Mouse (Mus musculus): ENCODE measurements around the gene Fam151b. TPM values are rescaled to one million over a fixed set of nuclear protein-coding genes. Genes with fewer than 3 reads are reported as not detected.

The Fam151b gene
- not detected in 2 replicates for polyA plus RNA-seq (2016; fragmentation: Nextera tagmentation; extraction: Ambion mirVana)

GRCm38 (mm10) chr13:92483852-92484463 is at the start of gene Fam151b:
Gene Fam151b, minus strand, starts transcription at chr13:92484015.
- H3K27ac ChIP-seq (ENCODE audit: poor library complexity, severe bottlenecking) = peak within 1 kb of the TSS; percentile 63
- peak; percentile 99 for ATAC-seq (ENCODE audit: insufficient number of reproducible peaks, low FRiP score)
- H3K4me3 ChIP-seq = peak within 1 kb of the TSS; percentile 54
- peaks cover 9% of the 10 kb centered on the region; the same call in 1 of the 2 replicates for H3K36me3 ChIP-seq
- H3K27me3 ChIP-seq (replicated peaks) = no peaks in the 10 kb centered on the region
- H3K9ac ChIP-seq = peak within 1 kb of the TSS; percentile 65
- WGBS = 7% methylated on average over 19 of the region's 19 CpGs
- no peaks in the 10 kb centered on the region for H3K4me1 ChIP-seq (replicated peaks)
- H3K9me3 ChIP-seq (replicated peaks) = no peaks in the 10 kb centered on the region
- peak within 1 kb of the TSS; percentile 90 for H3K4me2 ChIP-seq

- Histone ChIP-seq H3K27ac (ENCODE audit: poor library complexity, severe bottlenecking) (no peak overlapping the region), H3K4me2 (no peak overlapping the region), H3K4me3 (no peak overlapping the region), H3K36me3 (0 out of 2 replicates have a peak, but pooled peaks cover under 1% of the 10 kb centered on the region), H3K27me3 (replicated peaks) (no peaks in the 10 kb centered on the region), H3K4me1 (replicated peaks) (peaks cover 6% of the 10 kb centered on the region), H3K9ac (no peak overlapping the region), H3K9me3 (replicated peaks) (no peaks in the 10 kb centered on the region)
- WGBS = 79% methylated on average over 2 of the region's 2 CpGs
- ATAC-seq (ENCODE audit: insufficient number of reproducible peaks, low FRiP score) = no peak
These were observed 48.4 kb upstream of the Fam151b start for GRCm38 (mm10) chr13:92532216-92532615.

- 0 out of 2 replicates have a peak, but pooled peaks cover 3% of the 10 kb centered on the region for H3K36me3 ChIP-seq
- peak overlapping the region; percentile 82 for H3K4me3 ChIP-seq
- H3K4me1 ChIP-seq (replicated peaks) = peaks cover 6% of the 10 kb centered on the region
- peak; percentile 2; the same call in 1 of the 2 replicates for ATAC-seq (ENCODE audit: insufficient number of reproducible peaks, low FRiP score)
- H3K4me2 ChIP-seq = peak overlapping the region; percentile 70
- peak overlapping the region; percentile 88 for H3K9ac ChIP-seq
- no peaks in the 10 kb centered on the region for H3K27me3 ChIP-seq (replicated peaks)
- 4% methylated on average over 15 of the region's 15 CpGs for WGBS
- H3K9me3 ChIP-seq (replicated peaks) = no peaks in the 10 kb centered on the region
- H3K27ac ChIP-seq (ENCODE audit: poor library complexity, severe bottlenecking) = peak overlapping the region; percentile 98
These were observed 47.4 kb upstream of the Fam151b start for GRCm38 (mm10) chr13:92531237-92531636.

GRCm38 (mm10) chr13:92530721-92531211 is 47.0 kb upstream of the Fam151b start, which contains the start of gene Zfyve16:
Gene Zfyve16, minus strand, starts transcription at chr13:92530868.
- Histone ChIP-seq H3K36me3 (0 out of 2 replicates have a peak, but pooled peaks cover 3% of the 10 kb centered on the region), H3K4me2 (peak within 1 kb of the TSS; percentile 70), H3K27ac (ENCODE audit: poor library complexity, severe bottlenecking) (peak within 1 kb of the TSS; percentile 98), H3K9ac (peak within 1 kb of the TSS; percentile 88), H3K4me3 (peak within 1 kb of the TSS; percentile 82), H3K4me1 (replicated peaks) (peaks cover 6% of the 10 kb centered on the region), H3K27me3 (replicated peaks) (no peaks in the 10 kb centered on the region), H3K9me3 (replicated peaks) (no peaks in the 10 kb centered on the region)
- ATAC-seq (ENCODE audit: insufficient number of reproducible peaks, low FRiP score) = peak; percentile 98
- under 1% methylated on average over 46 of the region's 46 CpGs for WGBS

- H3K27ac ChIP-seq (ENCODE audit: poor library complexity, severe bottlenecking) = peak overlapping the region; percentile 98
- H3K9ac ChIP-seq = peak overlapping the region; percentile 88
- peak overlapping the region; percentile 70 for H3K4me2 ChIP-seq
- H3K9me3 ChIP-seq (replicated peaks) = no peaks in the 10 kb centered on the region
- peaks cover 6% of the 10 kb centered on the region for H3K4me1 ChIP-seq (replicated peaks)
- peak overlapping the region; percentile 82 for H3K4me3 ChIP-seq
- no peak for ATAC-seq (ENCODE audit: insufficient number of reproducible peaks, low FRiP score)
- no peaks in the 10 kb centered on the region for H3K27me3 ChIP-seq (replicated peaks)
- H3K36me3 ChIP-seq = 0 out of 2 replicates have a peak, but pooled peaks cover 3% of the 10 kb centered on the region
- WGBS = 2% methylated on average over 46 of the region's 47 CpGs
These were observed 46.3 kb upstream of the Fam151b start for GRCm38 (mm10) chr13:92529828-92530720.

- H3K4me2 ChIP-seq = no peak overlapping the region
- H3K9me3 ChIP-seq (replicated peaks) = no peaks in the 10 kb centered on the region
- WGBS = 63% methylated on average over 5 of the region's 5 CpGs
- H3K36me3 ChIP-seq = peaks cover 41% of the 10 kb centered on the region
- no peak for ATAC-seq (ENCODE audit: insufficient number of reproducible peaks, low FRiP score)
- no peak overlapping the region for H3K27ac ChIP-seq (ENCODE audit: poor library complexity, severe bottlenecking)
- H3K9ac ChIP-seq = no peak overlapping the region
- no peaks in the 10 kb centered on the region for H3K27me3 ChIP-seq (replicated peaks)
- H3K4me1 ChIP-seq (replicated peaks) = no peaks in the 10 kb centered on the region
- H3K4me3 ChIP-seq = no peak overlapping the region
These were observed 39.5 kb upstream of the Fam151b start for GRCm38 (mm10) chr13:92523178-92523813.

GRCm38 (mm10) chr13:92504871-92505270 is 21.1 kb upstream of the Fam151b start:
- no peaks in the 10 kb centered on the region for H3K9me3 ChIP-seq (replicated peaks)
- no peaks in the 10 kb centered on the region for H3K27me3 ChIP-seq (replicated peaks)
- no peak for ATAC-seq (ENCODE audit: insufficient number of reproducible peaks, low FRiP score)
- no peak overlapping the region for H3K4me2 ChIP-seq
- peaks cover 53% of the 10 kb centered on the region for H3K36me3 ChIP-seq
- no peak overlapping the region for H3K4me3 ChIP-seq
- 83% methylated on average over 12 of the region's 12 CpGs for WGBS
- H3K27ac ChIP-seq (ENCODE audit: poor library complexity, severe bottlenecking) = no peak overlapping the region
- H3K9ac ChIP-seq = no peak overlapping the region
- no peaks in the 10 kb centered on the region for H3K4me1 ChIP-seq (replicated peaks)

- no peak overlapping the region for H3K27ac ChIP-seq (ENCODE audit: poor library complexity, severe bottlenecking)
- no peaks in the 10 kb centered on the region for H3K4me1 ChIP-seq (replicated peaks)
- H3K9ac ChIP-seq = no peak overlapping the region
- no peaks in the 10 kb centered on the region for H3K9me3 ChIP-seq (replicated peaks)
- ATAC-seq (ENCODE audit: insufficient number of reproducible peaks, low FRiP score) = no peak
- H3K4me2 ChIP-seq = no peak overlapping the region
- H3K4me3 ChIP-seq = no peak overlapping the region
- WGBS = 87% methylated on average over 1 of the region's 1 CpGs
- no peaks in the 10 kb centered on the region for H3K27me3 ChIP-seq (replicated peaks)
- H3K36me3 ChIP-seq = peaks cover 41% of the 10 kb centered on the region
These were observed 8.1 kb upstream of the Fam151b start for GRCm38 (mm10) chr13:92491923-92492322.

- H3K36me3 ChIP-seq = peaks cover 44% of the 10 kb centered on the region
These were observed 7.0 kb upstream of the Fam151b start for GRCm38 (mm10) chr13:92490817-92491216.

GRCm38 (mm10) chr13:92483348-92483747 is 467 bp downstream of the Fam151b start:
- ATAC-seq (ENCODE audit: insufficient number of reproducible peaks, low FRiP score) = no peak
- H3K27me3 ChIP-seq (replicated peaks) = no peaks in the 10 kb centered on the region
- no peaks in the 10 kb centered on the region for H3K4me1 ChIP-seq (replicated peaks)
- H3K4me3 ChIP-seq = peak overlapping the region; percentile 54
- no peaks in the 10 kb centered on the region for H3K9me3 ChIP-seq (replicated peaks)
- peak overlapping the region; percentile 90 for H3K4me2 ChIP-seq
- H3K36me3 ChIP-seq = peaks cover 9% of the 10 kb centered on the region; the same call in 1 of the 2 replicates
- H3K9ac ChIP-seq = 0 out of 2 replicates have a peak overlapping the region, but pooled peaks have one; percentile 65
- WGBS = 11% methylated on average over 3 of the region's 3 CpGs
- H3K27ac ChIP-seq (ENCODE audit: poor library complexity, severe bottlenecking) = no peak overlapping the region

More at GRCm38 (mm10) chr13:92490817-92491216, 7.0 kb upstream of the Fam151b start:
- Histone ChIP-seq H3K9ac (no peak overlapping the region), H3K27ac (ENCODE audit: poor library complexity, severe bottlenecking) (no peak overlapping the region), H3K27me3 (replicated peaks) (no peaks in the 10 kb centered on the region), H3K4me2 (no peak overlapping the region), H3K9me3 (replicated peaks) (no peaks in the 10 kb centered on the region), H3K4me1 (replicated peaks) (no peaks in the 10 kb centered on the region), H3K4me3 (no peak overlapping the region)
- 70% methylated on average over 4 of the region's 4 CpGs for WGBS
- no peak for ATAC-seq (ENCODE audit: insufficient number of reproducible peaks, low FRiP score)
